Mouse (Mus musculus) brain, embryonic 14.5 days (tissue): ENCODE data around the gene Elane.

Experiments
- CTCF ChIP-seq: fragments of 200-500 bp; IDR thresholded peaks from 2 replicates; pipeline ENCODE4 v1.5.1; 2012; ENCODE audit warnings: inconsistent platforms, mild to moderate bottlenecking, moderate library complexity, borderline replicate concordance; ENCODE audit not compliant: insufficient read depth, insufficient read length; ENCODE audit errors: extremely low read depth
- POLR2A ChIP-seq: fragments of 200-500 bp; IDR thresholded peaks from 2 replicates; pipeline ENCODE4 v1.6.1; 2012; ENCODE audit warnings: mild to moderate bottlenecking, inconsistent platforms, borderline replicate concordance; ENCODE audit not compliant: poor library complexity, insufficient read depth, insufficient read length, severe bottlenecking; ENCODE audit errors: extremely low read depth

GRCm38 (mm10) chr10:79910556-79910955 is 24.5 kb downstream of the Elane start, which contains the start of gene Gm26602:
- TF ChIP-seq CTCF: no peak
- no peak for TF ChIP-seq POLR2A
